Mouse (Mus musculus) gastrocnemius, adult 18-20 months (tissue): ENCODE measurements around the gene Olfr633. TPM values are rescaled to one million over a fixed set of nuclear protein-coding genes. Genes with fewer than 3 reads are reported as not detected.
"Not testable (repeated sequence)": the region's sequence is repeated elsewhere in the genome, so short reads cannot be mapped to it uniquely, and the experiment has no call there.

Source experiments
- DNase-seq: peaks from one replicate; pipeline ENCODE4 v3.0.0; 2021; ENCODE audit warnings: low spot score
- long read RNA-seq, 2 experiments: library from polyadenylated mRNA; stranded (forward); transcript quantifications; one replicate each; pipeline ENCODE4 v2.0.0; 2021
- total RNA-seq, 2 experiments: library from RNA; stranded (reverse); gene quantifications; 2 replicates each; pipeline ENCODE4 v1.2.3; 2021

Gene Olfr633
- total RNA-seq = not detected
- long read RNA-seq, experiment 1 = 0 reads
- long read RNA-seq, experiment 2 = 0 reads

DNA sequence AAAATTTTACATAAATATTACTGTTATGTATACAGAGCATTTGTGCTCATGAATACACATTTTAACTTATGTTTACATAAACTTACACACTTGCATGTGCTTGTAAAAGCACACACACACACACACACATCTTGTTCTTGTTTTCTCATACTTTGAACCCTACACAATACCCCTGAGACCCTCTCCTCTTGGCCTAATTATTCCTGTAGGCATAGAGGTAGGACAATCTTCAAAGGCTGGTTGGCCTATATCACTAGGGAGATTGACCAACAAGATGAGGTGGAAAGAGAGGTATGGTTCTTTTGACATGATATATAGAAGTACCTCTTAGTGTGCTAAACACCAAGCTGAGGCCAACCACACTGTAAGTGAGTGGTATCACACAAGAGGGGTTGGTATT is at the start of gene Olfr633:
Gene Olfr633 (plus strand): TSS at position 301 of the 400 bp plus-strand sequence.
- DNase-seq = no peak

- DNase-seq = no peak
Measured at GRCm38 (mm10) chr7:103903187-103903586, 41.0 kb upstream of the Olfr633 start, which contains the start of gene Olfr65. Olfr65 (plus strand) TSS chr7:103903487.

- no peak for DNase-seq
Measured at GRCm38 (mm10) chr7:103910047-103910446, 34.2 kb upstream of the Olfr633 start.

DNA sequence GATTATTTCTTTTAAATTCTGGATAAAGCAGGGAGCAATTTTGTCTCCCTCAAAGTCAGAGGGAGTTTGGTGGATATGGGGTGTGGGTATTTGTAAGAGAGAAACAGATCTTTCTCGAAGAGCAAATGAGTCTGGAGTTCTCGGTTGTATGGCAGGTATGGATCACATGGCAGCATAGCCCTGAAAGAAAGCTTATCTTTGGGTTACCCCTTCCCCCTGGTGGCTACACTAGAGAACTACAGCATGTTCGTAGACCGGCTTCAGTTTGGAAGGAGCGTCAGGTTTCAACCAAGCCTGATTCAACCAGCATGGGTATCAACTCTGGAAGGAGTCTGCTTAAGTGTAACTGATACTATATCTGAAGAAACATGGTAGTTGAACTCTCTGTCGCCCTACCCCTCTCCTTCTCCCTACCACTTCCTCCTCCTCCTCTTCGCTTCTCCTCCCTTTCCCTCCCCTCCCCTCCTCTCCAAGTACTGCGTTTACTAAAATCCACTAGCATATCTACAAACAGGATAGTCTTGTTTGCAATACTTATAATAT is 31.2 kb upstream of the Olfr633 start:
- DNase-seq = no peak

DNA sequence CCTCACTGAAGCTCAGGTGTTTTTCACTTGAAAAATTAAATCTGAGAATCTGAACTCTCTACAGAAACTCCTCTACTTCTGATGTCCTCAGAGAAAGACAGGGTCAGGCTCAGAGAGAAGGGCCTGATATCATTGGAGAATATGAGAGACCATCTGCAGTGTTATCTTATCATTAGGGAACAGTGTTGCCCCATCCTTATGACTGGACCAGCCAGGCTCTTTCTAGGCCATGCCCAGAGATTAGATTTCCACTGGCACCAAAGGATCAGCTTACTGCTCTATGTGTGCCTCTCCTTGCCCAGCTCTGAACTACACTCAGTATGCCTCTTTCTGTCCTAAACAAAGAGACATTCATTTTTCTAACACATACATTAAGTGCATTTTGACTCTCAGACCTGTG is 28.9 kb upstream of the Olfr633 start:
- no peak for DNase-seq

- DNase-seq = no peak
Measured at GRCm38 (mm10) chr7:103928525-103928924, 15.7 kb upstream of the Olfr633 start, which contains the start of gene Olfr631. Olfr631 (plus strand) TSS chr7:103928825.

DNA sequence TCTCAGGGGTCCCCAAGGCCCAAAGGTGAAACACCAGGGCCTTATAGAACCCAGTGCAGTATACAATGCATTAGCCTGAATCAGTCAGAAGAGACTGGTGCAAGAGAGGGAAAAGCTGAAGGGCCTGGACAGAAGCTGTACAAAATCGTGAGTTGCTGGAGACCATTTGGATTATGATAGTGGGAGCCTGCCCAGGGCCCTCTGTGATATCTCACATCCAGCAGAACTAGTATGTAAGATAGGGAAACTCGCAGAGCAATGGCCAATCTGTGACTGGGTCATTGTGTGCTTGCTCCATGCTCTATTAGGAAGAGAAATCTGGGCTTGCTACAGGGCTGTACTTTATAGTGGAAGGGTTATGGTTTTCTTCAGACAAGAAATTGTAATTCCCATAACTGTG is 10.0 kb upstream of the Olfr633 start, which contains the start of gene Olfr632:
Gene Olfr632 (plus strand): TSS at position 84 of the 400 bp plus-strand sequence.
- no peak for DNase-seq

GRCm38 (mm10) chr7:103942730-103943129 is 1.5 kb upstream of the Olfr633 start:
- DNase-seq = no peak

DNA sequence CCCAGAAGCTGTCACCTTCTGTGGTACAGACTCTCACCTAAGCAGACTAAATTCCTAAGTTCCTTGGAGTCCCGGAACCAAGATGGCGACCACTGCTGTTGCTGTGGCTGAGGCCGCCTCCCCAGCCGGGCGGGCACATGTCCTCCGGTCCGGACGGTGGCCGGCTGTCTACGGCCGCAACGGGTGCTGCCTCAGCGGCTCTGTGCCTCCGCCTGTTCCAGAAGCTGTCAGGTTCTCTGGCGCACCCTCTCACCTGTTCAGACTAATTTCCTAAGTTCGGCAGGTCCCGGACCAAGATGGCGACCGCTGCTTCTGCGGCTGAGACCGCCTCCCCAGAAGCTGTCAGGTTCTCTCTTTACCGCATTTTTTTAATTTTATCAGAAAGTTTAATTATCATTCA is 22.6 kb downstream of the Olfr633 start:
- not testable (repeated sequence) for DNase-seq

DNA sequence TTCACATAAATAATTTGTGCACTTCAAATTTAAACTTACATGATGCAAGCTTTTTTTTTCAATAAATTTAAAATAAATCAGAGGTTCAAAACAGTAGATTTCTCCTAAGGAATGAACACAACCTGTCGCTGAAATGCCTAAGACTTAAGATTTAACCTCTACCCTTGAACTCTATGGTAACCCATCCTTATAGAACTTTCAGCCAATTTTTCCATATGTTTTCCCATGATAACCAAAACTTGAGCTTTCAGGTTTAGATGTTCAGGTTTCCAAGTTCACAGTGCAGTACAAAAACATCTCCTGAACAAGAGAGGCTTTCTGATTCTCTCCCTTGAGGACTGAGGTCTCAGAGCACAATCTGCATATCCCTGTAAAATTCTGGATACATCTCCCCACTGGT is 26.6 kb downstream of the Olfr633 start, which contains the start of gene Olfr635:
Gene Olfr635 (plus strand): TSS at position 301 of the 400 bp plus-strand sequence.
- DNase-seq = no peak

- DNase-seq = no peak
Measured at GRCm38 (mm10) chr7:103971782-103972181, 27.5 kb downstream of the Olfr633 start.

DNA sequence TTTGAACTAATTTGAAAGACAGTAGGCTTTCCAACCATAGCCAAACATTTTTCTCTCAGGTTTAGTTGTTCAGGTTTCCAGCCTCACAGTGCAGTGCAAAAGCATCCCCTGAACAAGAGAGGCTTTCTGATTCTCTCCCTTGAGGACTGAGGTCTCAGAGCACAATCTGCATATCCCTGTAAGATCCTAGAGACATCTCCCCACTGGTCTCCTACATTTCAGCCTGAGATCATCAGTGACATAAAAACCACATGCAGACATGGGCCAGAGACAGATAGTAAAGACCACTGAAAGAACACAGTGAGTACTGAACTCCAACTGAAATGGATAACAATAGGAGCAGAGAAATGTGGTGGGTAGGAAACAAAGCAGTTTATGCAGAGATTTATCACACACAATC is 54.2 kb downstream of the Olfr633 start, which contains the start of gene Olfr638:
Gene Olfr638 (plus strand): TSS at position 301 of the 400 bp plus-strand sequence.
- DNase-seq = no peak

Other genes starting within 250 kb of the Olfr633 start
- gene Olfr243, start 229.8 kb upstream of the Olfr633 start, total RNA-seq = not detected
- not detected for gene Olfr628, start 214.1 kb upstream of the Olfr633 start, total RNA-seq
- not detected for gene Olfr629, start 199.5 kb upstream of the Olfr633 start, total RNA-seq
- gene Olfr630, start 187.1 kb upstream of the Olfr633 start, total RNA-seq = not detected
- gene Olfr69, start 172.8 kb upstream of the Olfr633 start, total RNA-seq = not detected
- gene Olfr68, start 164.7 kb upstream of the Olfr633 start, total RNA-seq = not detected
- gene Olfr67, start 152.6 kb upstream of the Olfr633 start, total RNA-seq = not detected
- gene Hbb-bt, start 130.4 kb upstream of the Olfr633 start, total RNA-seq = 10 to 100 TPM; 28.0 to 32.7 TPM
- 100 to 1,000 TPM; 317 to 407 TPM for gene Hbb-bs, start 116.3 kb upstream of the Olfr633 start, total RNA-seq
- gene Hbb-bh2, start 103.9 kb upstream of the Olfr633 start, total RNA-seq = not detected
- gene Hbb-bh1, start 101.3 kb upstream of the Olfr633 start, total RNA-seq = not detected
- gene Hbb-y, start 91.2 kb upstream of the Olfr633 start, total RNA-seq = not detected
- gene Olfr66, start 58.2 kb upstream of the Olfr633 start, total RNA-seq = not detected
- gene Olfr64, start 50.0 kb upstream of the Olfr633 start, total RNA-seq = not detected
- not detected for gene Olfr65, start 41.0 kb upstream of the Olfr633 start, total RNA-seq
- not detected for gene Olfr631, start 15.6 kb upstream of the Olfr633 start, total RNA-seq
- gene Olfr632, start 10.1 kb upstream of the Olfr633 start, total RNA-seq = not detected
- gene Olfr635, start 26.7 kb downstream of the Olfr633 start, total RNA-seq = not detected
- not detected for gene Olfr638, start 54.3 kb downstream of the Olfr633 start, total RNA-seq
- gene Olfr639, start 72.9 kb downstream of the Olfr633 start, total RNA-seq = under 1 TPM in 1 of 2 experiments, not detected in 1; 0.05 TPM
- gene Olfr640, start 81.1 kb downstream of the Olfr633 start, total RNA-seq = not detected
- not detected for gene Olfr641, start 91.0 kb downstream of the Olfr633 start, total RNA-seq
- gene Olfr642, start 108.2 kb downstream of the Olfr633 start, total RNA-seq = not detected
- gene 4930516K23Rik, start 117.0 kb downstream of the Olfr633 start, total RNA-seq = not detected
- gene Olfr644, start 127.4 kb downstream of the Olfr633 start, total RNA-seq = not detected
- gene Olfr645, start 141.0 kb downstream of the Olfr633 start, total RNA-seq = not detected
- not detected for gene Olfr646, start 160.4 kb downstream of the Olfr633 start, total RNA-seq
- gene Ubqln5, start 185.4 kb downstream of the Olfr633 start, total RNA-seq = not detected
- not detected for gene Olfr643, start 193.0 kb downstream of the Olfr633 start, total RNA-seq
- gene Ubqln3, start 198.8 kb downstream of the Olfr633 start, total RNA-seq = not detected
- not detected for gene Ubqlnl, start 206.1 kb downstream of the Olfr633 start, total RNA-seq
- not detected for gene Olfm5, start 220.4 kb downstream of the Olfr633 start, total RNA-seq
- not detected for gene Olfr648, start 239.0 kb downstream of the Olfr633 start, total RNA-seq